Mouse (Mus musculus): ENCODE measurements around the gene Ing3.
A peak's percentile ranks its signal among the peaks of the same experiment; 100 is the strongest.

Ing3 gene

DNA sequence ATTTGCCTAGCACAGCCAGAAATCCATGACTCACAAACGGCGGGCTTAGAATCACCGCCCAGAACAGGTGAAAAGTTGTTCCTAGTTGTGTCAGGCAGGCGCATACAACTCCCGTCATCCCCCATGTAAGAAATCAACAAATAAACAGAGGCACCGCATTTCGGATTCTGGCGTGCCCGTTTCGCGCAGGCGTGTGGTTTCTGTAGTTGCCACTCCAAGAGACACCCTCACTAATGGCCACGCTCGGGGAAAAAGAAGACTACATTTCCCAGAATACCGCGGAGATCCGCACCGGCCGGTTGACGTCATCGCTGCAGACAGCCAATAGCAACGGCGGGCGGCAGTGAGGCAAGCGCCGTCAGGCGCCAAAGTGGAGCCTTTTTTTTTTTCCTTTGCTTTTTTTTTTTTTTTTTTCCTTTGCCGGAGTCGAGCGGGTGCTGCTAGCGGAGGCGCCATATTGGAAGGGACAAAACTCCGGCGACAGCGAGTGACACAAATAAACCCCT, at the start of gene Ing3:
TSS of gene Ing3 (plus strand) at position 346 of the 506 bp plus-strand sequence.
- DNase-seq (ENCODE audit: low spot score): peak; percentile 98

DNA sequence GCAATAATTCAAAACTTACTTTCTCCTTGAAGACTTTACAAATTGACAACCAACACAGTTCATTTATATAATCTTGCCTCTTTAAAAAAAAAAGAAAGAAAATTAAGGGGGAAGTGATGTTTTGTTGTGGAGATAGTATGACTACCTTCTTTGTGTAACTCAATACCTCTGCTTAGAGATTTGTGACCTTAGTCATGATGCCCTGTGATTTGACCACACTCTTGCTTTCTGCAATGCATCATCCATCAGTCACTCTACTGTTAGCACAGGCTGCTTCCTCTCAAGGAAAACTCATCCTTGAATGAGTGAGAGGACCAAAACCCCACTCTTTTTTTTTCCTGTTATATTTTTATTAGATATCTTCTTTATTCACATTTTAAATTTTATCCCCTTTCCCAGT, 39.7 kb upstream of the Ing3 start:
- no peak for DNase-seq (ENCODE audit: low spot score)

DNA sequence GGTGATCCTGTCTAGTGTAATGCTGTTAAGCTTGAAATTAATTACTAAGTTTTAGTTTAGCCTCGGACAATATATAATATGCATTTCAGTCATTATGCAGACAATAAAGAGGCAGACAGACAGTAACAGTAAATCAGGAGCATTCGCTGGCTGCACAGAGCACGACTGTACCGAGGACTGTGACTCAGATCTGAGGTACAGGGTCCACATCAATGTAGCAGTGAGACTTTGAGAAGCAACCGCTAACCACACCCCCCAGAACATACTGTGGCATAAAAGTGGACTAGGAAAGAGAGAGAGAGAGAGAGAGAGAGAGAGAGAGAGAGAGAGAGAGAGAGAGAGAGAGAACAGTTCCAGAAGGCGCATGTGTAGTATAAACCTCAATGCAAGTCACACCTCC, 38.6 kb upstream of the Ing3 start:
- DNase-seq (ENCODE audit: low spot score): no peak

DNA sequence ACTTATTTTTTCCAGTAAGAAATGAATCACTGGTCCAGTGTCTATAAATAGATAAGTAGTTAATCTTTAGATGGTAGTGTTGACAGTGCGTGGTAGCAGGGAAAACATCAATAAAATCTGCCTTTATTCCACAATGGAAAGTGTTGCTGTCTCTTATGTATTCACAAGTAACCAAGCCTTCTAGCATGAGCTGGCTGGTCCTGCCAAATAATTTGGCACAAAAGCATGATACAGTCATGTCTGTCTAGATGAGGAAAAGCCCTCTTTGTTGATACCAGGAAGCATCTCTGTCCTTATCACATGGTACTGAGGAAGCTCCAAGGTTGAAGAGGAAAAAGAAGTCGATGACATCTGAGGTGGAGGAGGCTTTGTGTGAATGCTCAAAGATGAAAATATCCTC, 32.8 kb upstream of the Ing3 start:
- DNase-seq (ENCODE audit: low spot score): no peak

DNA sequence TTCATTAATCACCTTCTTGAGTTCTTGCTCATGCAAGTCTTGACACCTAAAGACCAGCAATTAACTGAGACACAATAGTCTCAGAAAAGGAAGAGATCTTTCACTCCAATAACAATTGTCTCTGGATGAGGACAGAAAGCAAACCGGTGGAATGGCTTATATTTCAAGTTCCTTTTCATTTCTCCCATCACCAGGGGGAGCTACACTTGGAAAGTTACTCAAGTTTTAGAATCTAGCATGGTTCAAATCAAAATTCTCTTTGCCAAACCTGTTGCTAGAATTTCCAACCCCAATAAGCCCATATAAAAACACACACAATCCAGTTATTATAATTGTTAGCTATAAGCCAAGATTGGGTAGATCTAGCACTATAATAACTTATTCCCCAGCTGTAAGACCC, 25.2 kb upstream of the Ing3 start:
- DNase-seq (ENCODE audit: low spot score): no peak

DNA sequence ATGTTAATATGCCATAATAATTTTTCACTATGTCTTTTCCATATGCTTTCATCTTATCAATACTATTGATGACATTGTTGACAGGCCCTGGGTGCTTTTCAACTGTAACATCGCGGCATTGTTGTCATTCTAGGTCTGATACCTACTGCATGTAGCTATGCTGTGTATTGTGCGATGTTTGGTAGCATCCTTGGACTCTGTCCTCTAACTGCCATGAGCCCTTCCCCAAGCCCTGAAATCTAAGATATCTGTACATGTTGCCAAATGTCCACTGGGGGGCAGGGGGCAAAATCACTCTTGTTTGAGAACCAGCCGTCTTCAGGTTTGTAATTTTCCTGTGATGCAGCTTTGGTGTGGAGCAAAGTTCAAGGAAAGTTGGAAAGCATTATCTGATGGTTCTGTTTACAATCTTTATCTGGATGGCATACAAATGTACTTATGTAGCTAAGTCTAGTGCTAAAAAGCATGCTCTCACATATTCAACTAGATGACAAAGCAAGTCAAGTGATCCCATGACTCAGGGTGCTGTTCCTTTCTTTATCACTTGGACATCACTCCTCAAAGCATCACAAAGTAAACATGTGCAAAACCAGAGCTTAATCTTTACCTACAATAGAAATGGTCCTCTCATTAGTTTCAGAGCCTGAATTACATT, 11.3 kb upstream of the Ing3 start:
- DNase-seq (ENCODE audit: low spot score): peak; percentile 75

DNA sequence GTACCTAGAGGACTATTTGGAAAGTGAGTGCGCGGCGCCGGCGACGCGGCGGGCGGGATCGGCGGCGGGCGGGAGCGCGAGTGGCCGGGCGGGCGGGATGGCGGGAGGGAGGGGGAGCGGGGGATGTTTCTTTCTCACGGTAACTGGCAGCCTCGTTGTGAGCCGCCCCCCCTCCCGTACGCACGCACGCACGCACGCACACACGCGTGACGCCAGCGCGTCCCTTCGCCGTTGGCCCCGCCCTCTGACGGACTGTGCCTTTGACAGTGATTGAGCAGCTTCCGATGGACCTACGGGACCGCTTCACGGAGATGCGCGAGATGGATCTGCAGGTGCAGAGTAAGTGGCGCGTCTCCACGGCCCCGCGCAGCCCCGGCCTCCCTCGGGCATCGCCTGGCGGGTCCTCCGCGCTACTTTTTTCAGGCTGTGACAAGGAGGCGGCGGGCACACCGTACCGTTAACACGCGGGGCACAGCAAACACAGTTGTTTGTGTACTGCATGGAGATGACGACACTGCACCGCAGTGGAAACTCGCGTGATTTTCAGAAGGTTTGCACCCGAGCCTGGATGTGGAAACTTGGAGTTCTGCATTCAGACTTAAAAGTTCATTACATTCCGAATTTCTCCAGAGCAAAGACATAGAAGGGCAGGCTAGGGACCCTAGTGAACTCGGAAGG, 539 bp downstream of the Ing3 start:
- peak; percentile 97 for DNase-seq (ENCODE audit: low spot score)

DNA sequence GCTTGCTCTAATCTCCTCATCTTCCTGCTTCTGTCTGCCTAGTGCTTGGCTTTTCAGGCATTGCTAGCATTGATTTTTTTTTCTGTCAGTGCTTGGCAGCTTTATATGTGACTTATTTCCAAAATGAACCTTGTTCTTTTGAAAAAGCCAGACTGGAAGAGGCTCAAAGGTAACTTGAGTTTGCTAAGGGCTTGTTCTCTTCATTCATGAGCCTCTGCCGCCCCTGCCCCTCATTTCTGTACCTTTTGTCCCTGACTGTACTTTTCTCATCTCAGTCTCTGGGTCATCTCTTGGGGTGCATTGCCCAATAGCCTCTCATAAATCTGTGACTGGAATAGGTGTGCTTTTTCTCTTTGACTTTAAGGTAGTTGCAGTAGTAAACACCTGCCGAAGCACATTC, 1.3 kb downstream of the Ing3 start:
- peak; percentile 62 for DNase-seq (ENCODE audit: low spot score)

DNA sequence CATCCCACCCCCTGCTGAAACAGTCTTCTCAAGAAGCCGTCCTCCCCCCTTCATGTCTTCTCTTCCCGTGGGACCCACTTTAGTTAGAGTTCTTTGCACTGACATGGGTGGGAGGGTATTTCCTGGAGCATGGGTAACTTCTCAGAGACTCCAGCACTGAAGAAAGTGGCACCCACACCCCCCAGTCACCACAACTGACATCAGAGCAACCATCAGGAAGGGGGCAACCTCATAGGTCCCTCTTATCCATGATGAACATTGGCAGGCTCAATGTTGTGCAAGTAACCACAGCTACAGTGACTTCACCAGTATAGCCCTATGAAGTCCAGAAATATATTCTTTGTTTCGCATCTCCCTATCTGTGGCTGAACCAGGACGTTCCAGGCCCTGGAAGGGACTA, 6.1 kb downstream of the Ing3 start:
- no peak for DNase-seq (ENCODE audit: low spot score)

DNA sequence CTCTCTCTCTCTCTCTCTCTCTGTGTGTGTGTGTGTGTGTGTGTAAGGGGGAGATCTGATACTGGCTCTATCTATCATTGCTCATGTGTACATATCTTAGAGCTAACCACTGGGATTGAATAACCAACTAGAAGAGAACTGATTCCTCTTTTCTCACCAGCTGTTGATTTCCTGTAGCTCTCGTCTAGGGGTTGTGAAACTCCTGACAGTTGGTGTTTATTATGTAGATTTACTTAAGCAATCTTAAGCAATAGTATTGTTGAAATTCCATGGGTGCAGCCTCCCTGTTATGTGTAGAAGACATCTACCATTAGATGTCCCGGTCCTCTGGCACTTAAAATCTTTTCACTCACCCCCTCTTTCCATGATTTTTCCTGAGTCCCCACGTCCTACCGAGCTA, 9.6 kb downstream of the Ing3 start:
- no peak for DNase-seq (ENCODE audit: low spot score)

DNA sequence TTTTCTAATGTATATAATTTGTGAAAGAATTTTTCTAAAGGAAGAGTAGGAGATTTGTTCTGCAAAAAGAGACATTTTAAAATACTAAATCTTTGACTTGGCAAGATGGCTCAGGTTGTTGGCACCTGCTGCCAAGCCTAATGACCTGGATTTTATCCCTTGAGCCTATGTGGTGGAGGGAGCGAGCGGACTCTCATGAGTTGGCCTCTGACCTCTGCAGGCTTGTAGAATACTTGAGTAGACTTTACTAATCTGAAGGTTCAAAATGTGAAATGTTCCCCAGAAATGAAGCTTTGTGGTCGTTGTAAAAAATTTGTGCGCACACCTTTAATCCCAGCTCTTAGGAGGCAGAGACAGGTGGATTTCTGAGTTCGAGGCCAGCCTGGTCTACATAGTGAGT, 10.5 kb downstream of the Ing3 start:
- no peak for DNase-seq (ENCODE audit: low spot score)

DNA sequence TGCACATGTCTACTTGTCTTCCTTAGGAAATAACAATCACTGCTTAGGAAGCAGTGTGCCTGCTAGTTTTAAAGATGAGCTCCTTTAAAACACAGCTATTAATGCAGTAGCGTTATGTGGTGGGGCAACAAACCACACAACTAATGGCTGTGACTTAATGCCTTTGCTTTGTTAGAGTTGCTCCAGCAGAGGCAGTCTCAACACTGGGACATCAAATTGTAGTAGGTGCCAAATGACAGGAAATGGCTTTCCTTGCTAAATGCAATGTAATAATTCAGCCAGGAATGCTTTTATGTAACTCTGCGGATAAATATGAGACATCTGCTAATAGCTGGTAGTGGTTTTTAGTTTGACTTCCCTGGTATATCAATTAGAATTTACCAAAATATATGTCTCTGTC, 28.2 kb downstream of the Ing3 start:
- no peak for DNase-seq (ENCODE audit: low spot score)

DNA sequence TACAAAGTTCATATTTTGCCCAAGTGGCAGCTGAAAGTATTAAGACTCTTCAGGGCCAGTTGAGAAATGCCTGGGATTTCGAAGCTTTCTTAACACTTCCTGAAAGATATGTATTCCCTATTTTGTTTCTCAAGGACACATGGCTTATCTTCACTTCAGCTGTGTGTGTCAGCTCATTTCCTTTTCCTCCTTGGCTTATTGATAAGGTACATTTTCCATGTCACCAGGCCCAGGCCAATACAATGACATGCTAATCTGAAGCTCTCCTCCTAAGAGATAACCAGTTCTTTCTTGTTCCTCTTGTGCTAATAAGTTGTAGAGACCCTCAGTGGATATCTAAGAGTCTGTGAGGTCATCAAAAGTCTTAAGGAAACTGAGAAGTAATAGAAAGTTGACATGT, 31.7 kb downstream of the Ing3 start:
- DNase-seq (ENCODE audit: low spot score): no peak

DNA sequence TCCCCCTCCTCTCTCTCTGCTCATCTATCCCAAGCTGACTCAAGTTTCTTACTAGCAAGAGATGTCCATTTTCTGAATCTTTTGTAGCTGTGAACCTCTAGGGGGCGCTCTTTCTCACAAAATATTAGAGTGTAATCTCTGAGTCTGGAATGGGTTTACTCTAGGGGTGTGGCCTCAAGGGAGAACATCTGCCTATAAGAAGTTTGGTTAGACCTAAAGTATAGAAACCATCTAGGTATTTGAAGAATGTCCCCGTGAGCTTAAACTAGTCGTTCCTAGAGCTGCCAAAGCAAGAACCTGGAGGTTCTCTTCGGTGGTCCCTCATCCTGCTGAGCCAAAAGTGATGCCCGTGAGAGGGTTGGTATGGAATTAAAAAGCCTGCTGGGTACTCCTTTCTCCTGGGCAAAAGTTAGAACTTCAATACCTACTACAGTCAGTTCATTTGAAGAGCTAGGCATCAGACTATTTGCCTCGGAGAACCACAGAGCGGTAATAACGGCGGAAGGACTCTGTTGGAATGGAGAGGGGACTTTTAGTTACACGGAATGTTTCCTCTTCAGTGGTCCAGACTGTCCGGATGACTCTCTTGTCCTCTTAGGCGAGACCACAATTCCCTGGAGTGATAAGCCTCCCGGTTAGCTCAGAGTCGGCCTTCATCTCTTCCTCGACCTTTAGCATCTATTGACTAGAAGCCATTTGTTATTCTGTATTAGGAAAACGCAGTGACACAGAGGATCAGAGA, 35.8 kb downstream of the Ing3 start:
- DNase-seq (ENCODE audit: low spot score): peak; percentile 77

DNA sequence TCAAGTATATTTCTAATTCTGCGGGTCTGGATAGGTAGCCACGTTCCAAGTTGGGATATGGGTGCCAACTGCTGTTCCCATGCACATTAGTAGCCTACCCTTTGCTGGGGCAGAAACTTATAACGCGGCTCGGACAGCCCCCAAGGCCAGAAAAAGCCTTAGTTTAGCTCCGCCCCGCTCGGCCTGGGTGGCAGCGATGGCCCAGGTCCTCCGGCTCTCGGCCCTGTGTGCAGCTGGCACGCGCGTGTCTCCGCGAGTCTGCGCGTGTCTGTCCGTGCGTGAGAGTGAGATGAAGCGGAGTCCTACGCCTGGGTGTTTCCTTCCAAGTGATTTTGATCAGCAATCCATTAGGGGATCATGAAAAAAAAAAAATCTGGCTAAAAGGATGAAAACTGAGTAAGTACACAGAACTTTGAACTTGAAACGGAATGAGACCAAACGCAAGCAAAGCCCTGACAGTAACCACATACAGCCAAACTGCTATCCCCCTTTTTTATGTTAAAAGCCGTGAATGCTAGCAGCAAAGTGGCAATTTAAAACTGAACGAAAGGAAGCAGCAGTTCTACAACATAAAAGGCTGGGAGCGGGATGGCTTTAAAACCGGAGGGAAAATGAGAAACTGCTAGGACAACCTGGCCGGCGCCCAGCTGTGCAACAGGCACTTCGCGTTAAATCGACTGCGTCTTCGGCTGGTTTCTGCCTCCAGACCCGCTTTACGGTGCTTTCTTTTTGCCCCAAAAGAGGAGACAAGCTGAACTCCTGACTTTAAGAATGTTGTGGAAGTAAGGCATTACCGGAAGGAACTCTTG, 36.6 kb downstream of the Ing3 start, which contains the start of gene Cped1:
TSS of gene Cped1 (plus strand) at position 185 of the 809 bp plus-strand sequence.
- DNase-seq (ENCODE audit: low spot score): peak; percentile 51

DNA sequence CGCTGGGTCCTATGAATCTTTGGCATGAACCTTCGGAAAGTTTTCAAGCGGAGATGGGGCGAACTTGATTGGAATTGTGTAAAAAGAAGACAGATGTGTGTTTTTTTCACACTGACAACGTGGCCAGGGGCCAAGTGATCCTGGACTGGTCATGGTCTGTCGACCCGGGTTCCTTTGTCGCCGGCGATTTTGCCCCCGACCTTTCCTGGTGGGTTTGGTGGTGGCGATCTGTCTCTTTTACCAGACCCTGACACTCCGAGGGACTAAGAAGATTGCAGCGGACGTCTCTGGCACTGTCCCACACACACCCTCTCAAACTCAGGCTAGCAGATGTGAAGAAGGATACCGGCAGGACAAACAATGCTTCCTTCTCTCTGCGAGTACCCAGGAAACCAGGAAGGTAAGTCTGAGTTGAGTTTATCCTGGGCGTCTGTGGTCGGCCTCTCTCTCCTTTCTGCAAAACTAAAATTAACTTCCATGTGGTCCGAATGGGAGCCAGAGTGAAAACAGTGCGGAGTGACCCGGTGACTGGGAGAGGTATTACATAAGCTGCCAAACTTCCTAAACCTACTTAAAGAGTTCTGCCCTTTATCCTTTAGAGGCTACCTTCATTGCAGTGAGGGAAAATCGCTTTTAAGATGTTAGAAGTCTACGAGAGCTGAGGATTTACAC, 37.4 kb downstream of the Ing3 start:
- DNase-seq (ENCODE audit: low spot score): peak; percentile 13

DNA sequence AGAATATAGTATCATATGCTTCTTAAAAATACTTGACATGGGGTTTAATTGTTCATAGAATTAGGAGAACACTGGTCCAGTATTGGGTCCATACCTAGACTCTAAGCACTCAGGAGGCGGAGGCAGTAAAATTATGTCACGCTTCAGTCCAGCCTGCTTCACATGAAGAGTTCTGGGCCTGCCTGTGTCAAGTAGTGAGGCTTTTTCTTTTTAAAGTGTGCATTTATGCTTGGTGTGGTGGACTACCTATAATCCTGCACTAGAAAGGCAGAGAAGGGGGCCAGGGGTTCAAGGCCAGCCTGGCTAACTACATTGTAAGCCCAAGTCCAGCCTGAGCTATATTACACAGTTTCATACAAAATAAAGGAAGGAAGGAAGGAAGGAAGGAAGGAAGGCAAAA, 38.2 kb downstream of the Ing3 start:
- no peak for DNase-seq (ENCODE audit: low spot score)

DNA sequence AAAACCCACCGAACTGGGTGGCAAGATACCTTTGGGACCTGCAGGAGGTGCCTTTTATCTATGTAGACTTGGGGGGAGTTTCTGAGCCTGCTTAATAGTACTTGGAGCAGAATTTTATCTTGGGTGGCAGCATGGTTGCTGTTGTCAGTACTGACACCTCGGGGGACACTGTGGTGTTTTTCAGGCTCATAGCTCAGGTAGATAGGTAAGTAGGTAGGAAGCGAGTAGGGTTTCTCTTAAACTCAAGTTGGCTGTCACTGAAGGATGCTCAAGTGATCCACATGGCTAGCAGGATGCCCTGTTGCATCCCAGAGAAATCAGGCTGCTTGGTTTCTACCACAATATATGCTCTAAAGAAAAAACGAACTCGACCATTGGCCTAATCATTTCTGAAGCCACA, 38.9 kb downstream of the Ing3 start:
- DNase-seq (ENCODE audit: low spot score): no peak

DNA sequence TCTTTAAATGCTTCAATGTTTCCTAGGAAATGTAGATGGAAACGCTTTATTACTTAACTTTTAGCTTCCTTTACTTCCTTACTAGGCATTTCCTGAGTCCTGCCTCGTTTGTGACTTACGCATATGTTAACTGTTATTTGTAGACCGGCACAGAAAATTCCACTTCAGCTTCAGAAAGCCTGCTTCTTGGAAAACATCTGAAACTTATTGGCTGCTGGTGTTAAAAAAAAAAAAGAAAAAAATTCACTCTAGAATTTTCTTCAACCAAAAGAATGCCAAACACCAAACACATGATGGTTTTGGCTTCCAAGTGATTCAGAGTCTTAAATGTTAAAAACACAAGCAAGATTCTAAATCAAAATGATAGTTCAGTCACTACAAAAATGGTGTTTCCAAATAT, 39.7 kb downstream of the Ing3 start:
- no peak for DNase-seq (ENCODE audit: low spot score)

DNA sequence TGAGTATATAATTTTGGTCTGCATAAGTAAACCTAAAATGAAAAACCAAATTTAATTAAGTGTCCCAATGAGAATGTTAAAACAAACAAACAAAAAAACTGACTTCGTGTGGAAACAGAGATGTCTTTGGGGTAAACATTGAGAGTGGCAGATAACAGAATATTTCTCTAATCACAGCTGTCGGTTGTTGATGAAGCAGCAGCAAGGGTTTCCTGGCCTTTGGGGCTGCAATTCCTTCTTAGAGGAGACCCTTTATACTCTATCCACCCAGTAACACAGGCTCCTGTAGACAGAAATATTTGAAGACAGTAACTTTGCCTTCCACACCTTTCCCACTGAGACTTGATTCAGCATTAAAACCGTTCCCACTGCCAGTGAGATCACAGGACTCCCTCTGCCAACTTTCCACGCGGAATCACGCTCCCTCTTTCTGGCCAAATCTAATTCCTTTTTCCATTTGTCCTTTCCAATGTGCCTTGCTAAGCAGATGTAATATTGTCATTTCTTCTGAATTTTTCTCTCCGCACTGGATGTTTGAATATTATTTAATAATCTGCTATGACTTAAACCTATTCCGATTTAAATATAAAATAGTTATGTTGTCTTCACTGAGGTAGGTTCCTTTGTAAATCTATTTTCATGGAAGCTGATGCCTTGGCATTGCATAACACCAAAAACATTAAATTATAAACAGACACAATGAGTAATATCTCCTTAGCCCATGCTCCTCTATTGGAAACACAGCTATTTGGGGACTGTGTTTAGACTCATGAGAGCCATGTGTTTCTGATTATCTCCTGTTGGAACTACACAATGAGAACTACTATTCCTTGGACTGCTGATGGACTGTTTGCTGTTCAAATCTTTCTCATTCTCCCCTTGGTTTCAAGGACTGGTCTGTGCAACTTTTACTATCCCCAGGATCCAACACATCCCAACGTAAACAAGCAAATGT, 41.1 kb downstream of the Ing3 start:
- DNase-seq (ENCODE audit: low spot score): no peak

Data from yolk sac, embryonic 10.5 days (tissue).